Mouse (Mus musculus) activated CD4-positive, CD25-positive, alpha-beta regulatory T cell (primary cell): ENCODE results near the gene Tmtc1. TPM values are rescaled to one million over a fixed set of nuclear protein-coding genes. Genes with fewer than 3 reads are reported as not detected.

Source experiments
- polyA plus RNA-seq, 2 experiments: library from polyadenylated mRNA; unstranded; fragments of 100-300 nt; shearing (Covaris generic); gene quantifications; one replicate each; pipeline ENCODE4 v1.2.1; 2017

Tmtc1 gene
- polyA plus RNA-seq = not detected

DNA sequence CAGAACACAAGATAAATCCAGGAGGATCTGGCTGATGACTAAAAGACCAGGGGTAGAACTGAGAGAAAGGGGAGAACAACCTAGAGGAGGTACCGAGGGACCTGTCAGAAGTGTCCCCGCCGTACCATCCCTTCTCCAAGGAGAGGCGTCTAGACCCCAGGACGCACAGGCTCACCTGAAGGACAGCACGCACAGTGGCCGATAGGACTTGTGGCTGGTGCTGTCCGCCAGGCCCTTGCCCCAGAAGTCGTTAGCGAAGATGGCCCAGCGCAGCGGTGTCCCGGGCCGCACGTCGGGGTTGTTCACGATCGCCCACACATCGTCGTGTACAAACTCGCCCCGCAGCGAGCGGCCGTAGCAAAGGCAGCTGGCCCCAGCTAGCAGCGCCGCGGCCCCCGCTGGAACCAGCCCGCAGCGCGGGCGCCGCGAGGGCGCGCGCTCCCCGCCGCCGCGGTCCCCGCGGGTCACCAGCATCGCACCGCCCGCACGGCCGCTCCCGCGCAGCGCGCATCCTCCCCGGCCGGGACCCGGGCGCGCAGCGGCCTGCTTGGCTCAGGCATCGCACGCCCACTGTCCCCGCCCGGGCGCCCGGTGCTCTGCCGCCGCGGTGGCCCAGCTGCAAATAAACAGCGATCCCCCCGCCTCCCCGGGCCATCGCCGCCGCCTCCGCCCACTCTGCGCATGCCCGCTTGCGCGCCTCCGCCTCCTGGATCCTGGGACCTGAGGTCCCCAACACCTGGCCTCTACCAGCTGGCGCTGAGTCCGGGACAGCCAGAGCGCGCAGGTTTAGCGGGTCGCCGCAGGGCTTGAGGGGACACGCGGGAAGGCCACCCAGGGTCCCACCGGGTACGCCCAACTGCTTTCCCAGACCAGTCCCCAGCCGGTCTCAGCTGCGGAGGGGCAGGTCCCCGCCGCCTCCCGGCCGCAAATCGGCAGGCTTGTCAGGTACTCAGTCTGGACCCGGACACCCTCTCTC is at the start of gene Tmtc1:
Gene Tmtc1, minus strand, starts transcription at position 664 of the 976 bp plus-strand sequence.

GRCm38 (mm10) chr6:148211897-148212680 is 232.1 kb downstream of the Tmtc1 start, which contains the start of gene Ergic2:
Gene Ergic2 (minus strand): TSS chr6:148212374.

Other genes with a start within 250 kb of the Tmtc1 start
- gene Ergic2, start 232.0 kb downstream of the Tmtc1 start, polyA plus RNA-seq = 100 to 1,000 TPM; 112 to 129 TPM